In the genomic region with DNA sequence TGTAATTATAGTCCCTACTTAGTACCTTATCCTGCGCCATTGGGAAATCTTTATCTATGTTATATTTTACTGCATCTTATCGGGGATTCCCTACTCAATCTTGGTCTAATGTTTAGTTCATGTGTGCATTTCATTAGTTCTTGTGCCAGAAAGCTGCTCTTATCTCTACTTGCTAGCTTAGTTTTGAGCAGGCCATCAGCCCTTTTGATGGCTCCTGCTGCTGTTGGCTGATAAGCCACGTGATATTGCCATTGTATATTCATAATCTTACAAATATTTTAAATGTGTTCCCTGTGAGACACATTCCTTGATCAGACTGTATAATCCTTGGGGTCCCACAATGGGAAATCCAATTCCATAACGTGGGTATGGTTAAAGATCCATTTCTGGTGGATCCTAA, we compare ENCODE assay signal across 24 mouse cellular contexts. TPM values are rescaled to one million over a fixed set of nuclear protein-coding genes. Genes with fewer than 3 reads are reported as not detected.
DNase-seq lines count a peak whose midpoint lies in the region; ATAC-seq lines count a peak whose summit lies in the region.
"Had no signal": no experiment of that assay in that cellular context is flagged by ENCODE, and none has a peak within 500 bp of the region (broad histone marks: within the 10 kb centered on the region; RNA-seq: fewer than 3 reads in every experiment).

No protein-coding gene starts in this region.

- WGBS in liver, embryonic 13.5 days (ENCODE audit: insufficient replicate concordance), result 43% methylated on average over 4 of the region's 4 CpGs
- WGBS in liver, embryonic 11.5 days, result 67% methylated on average over 4 of the region's 4 CpGs
- WGBS in liver, embryonic 15.5 days (ENCODE audit: insufficient replicate concordance), result 27% methylated on average over 4 of the region's 4 CpGs
- 77% methylated on average over 4 of the region's 4 CpGs for WGBS in forebrain, embryonic 16.5 days

- peak; percentile 43; the same call in 1 of the 2 replicates for ATAC-seq in liver, embryonic 13.5 days (ENCODE audit: low read depth)
- no peak; the same call in 1 of the 2 replicates for ATAC-seq in liver, embryonic 11.5 days (replicated peaks; ENCODE audit: low FRiP score)
- peak; percentile 47 for ATAC-seq in liver, embryonic 15.5 days (ENCODE audit: insufficient read depth)
- peak; percentile 46; the same call in 1 of the 2 replicates for ATAC-seq in megakaryocyte progenitor cell, adult 5-6 weeks (replicated peaks; ENCODE audit: poor library complexity)
- no peak for ATAC-seq in forebrain, embryonic 16.5 days
- ATAC-seq: activated CD4-positive, CD25-positive, alpha-beta regulatory T cell, adult 4 months; forebrain, embryonic 15.5 days; hindbrain, embryonic 16.5 days had no signal

- no peak overlapping the region for H3K4me2 ChIP-seq in liver, embryonic 13.5 days
- H3K4me2 ChIP-seq in liver, embryonic 11.5 days, result no peak overlapping the region
- H3K4me2 ChIP-seq in liver, embryonic 15.5 days, result no peak overlapping the region
- no peak overlapping the region for H3K4me2 ChIP-seq in forebrain, embryonic 16.5 days (ENCODE audit: low read length)
- H3K4me2 ChIP-seq: forebrain, embryonic 15.5 days; heart, embryonic 11.5 days; hindbrain, embryonic 13.5 days had no signal

- H3K4me1 ChIP-seq in liver, embryonic 13.5 days (replicated peaks), result peaks cover 20% of the 10 kb centered on the region
- H3K4me1 ChIP-seq in liver, embryonic 11.5 days (replicated peaks; ENCODE audit: control insufficient read depth, insufficient read depth, low read length), result no peaks in the 10 kb centered on the region
- H3K4me1 ChIP-seq in liver, embryonic 15.5 days (replicated peaks), result peaks cover 15% of the 10 kb centered on the region
- H3K4me1 ChIP-seq in forebrain, embryonic 16.5 days (replicated peaks; ENCODE audit: control insufficient read depth, insufficient read depth, low read length), result no peaks in the 10 kb centered on the region
- H3K4me1 ChIP-seq: forebrain, embryonic 15.5 days; hindbrain, embryonic 10.5 days; hindbrain, embryonic 13.5 days had no signal

- H3K27ac ChIP-seq in liver, embryonic 13.5 days, result no peak overlapping the region
- no peak overlapping the region for H3K27ac ChIP-seq in liver, embryonic 11.5 days (ENCODE audit: low read depth, low read length)
- no peak overlapping the region for H3K27ac ChIP-seq in liver, embryonic 15.5 days (replicated peaks)
- no peak overlapping the region for H3K27ac ChIP-seq in forebrain, embryonic 16.5 days (ENCODE audit: low read length)
- H3K27ac ChIP-seq: forebrain, embryonic 15.5 days; gastrocnemius, adult 2 months; hindbrain, embryonic 10.5 days; hindbrain, embryonic 13.5 days had no signal

- no peak overlapping the region for H3K4me3 ChIP-seq in liver, embryonic 13.5 days (replicated peaks)
- H3K4me3 ChIP-seq in liver, embryonic 11.5 days (ENCODE audit: low read depth, low read length), result no peak overlapping the region
- no peak overlapping the region for H3K4me3 ChIP-seq in liver, embryonic 15.5 days (replicated peaks)
- H3K4me3 ChIP-seq in forebrain, embryonic 16.5 days (replicated peaks; ENCODE audit: low read length), result no peak overlapping the region
- H3K4me3 ChIP-seq: forebrain, embryonic 15.5 days; gastrocnemius, adult 2 months; hindbrain, embryonic 10.5 days; hindbrain, embryonic 13.5 days had no signal

- H3K27me3 ChIP-seq in liver, embryonic 13.5 days, result no peaks in the 10 kb centered on the region
- H3K27me3 ChIP-seq in liver, embryonic 11.5 days (replicated peaks; ENCODE audit: control insufficient read depth, insufficient read depth, low read length), result no peaks in the 10 kb centered on the region
- peaks cover 5% of the 10 kb centered on the region; the same call in 1 of the 2 replicates for H3K27me3 ChIP-seq in liver, embryonic 15.5 days
- H3K27me3 ChIP-seq in forebrain, embryonic 16.5 days (replicated peaks; ENCODE audit: control insufficient read depth, insufficient read depth, low read length), result no peaks in the 10 kb centered on the region
- H3K27me3 ChIP-seq: CH12.LX; forebrain, embryonic 15.5 days; hindbrain, embryonic 13.5 days had no signal

- H3K9ac ChIP-seq in liver, embryonic 13.5 days, result no peak overlapping the region
- no peak overlapping the region for H3K9ac ChIP-seq in liver, embryonic 11.5 days (ENCODE audit: low read depth, low read length)
- no peak overlapping the region for H3K9ac ChIP-seq in liver, embryonic 15.5 days
- H3K9ac ChIP-seq in forebrain, embryonic 16.5 days (replicated peaks; ENCODE audit: low read depth, low read length), result no peak overlapping the region
- H3K9ac ChIP-seq: forebrain, embryonic 15.5 days; hindbrain, embryonic 13.5 days had no signal

- no peaks in the 10 kb centered on the region for H3K36me3 ChIP-seq in liver, embryonic 13.5 days
- H3K36me3 ChIP-seq in liver, embryonic 11.5 days (ENCODE audit: control insufficient read depth, insufficient read depth, low read length), result no peaks in the 10 kb centered on the region
- no peaks in the 10 kb centered on the region for H3K36me3 ChIP-seq in liver, embryonic 15.5 days (replicated peaks)
- no peaks in the 10 kb centered on the region for H3K36me3 ChIP-seq in forebrain, embryonic 16.5 days (ENCODE audit: control insufficient read depth, insufficient read depth)
- H3K36me3 ChIP-seq: forebrain, embryonic 15.5 days; G1E; hindbrain, embryonic 10.5 days; hindbrain, embryonic 13.5 days had no signal

- peak; percentile 18 for DNase-seq in liver, embryonic 13.5 days
- no peak for DNase-seq in liver, embryonic 11.5 days (ENCODE audit: low spot score)
- no peak for DNase-seq in thymus, postnatal 36 days
- DNase-seq in MN1 (ENCODE audit: low spot score), result no peak
- DNase-seq: adrenal gland, adult 8-10 months; adrenal gland, postnatal 25 days; B cell, adult 2 months; cerebellum, adult 18-20 months; cerebellum, adult 9-10 months; cerebellum, postnatal 14 days; gastrocnemius, adult 2 months; gastrocnemius, postnatal 14 days; heart, adult 11 months had no signal

- no peaks in the 10 kb centered on the region for H3K9me3 ChIP-seq in liver, embryonic 13.5 days (replicated peaks)
- H3K9me3 ChIP-seq in liver, embryonic 11.5 days (ENCODE audit: control insufficient read depth, low read length), result no peaks in the 10 kb centered on the region
- H3K9me3 ChIP-seq in liver, embryonic 15.5 days (replicated peaks), result no peaks in the 10 kb centered on the region
- no peaks in the 10 kb centered on the region for H3K9me3 ChIP-seq in forebrain, embryonic 16.5 days (ENCODE audit: control insufficient read depth, low read length)
- H3K9me3 ChIP-seq: forebrain, embryonic 15.5 days; G1E; hindbrain, embryonic 10.5 days; hindbrain, embryonic 13.5 days had no signal

RNA-seq across cellular contexts. Expression of a gene that starts 35.1 kb away (rescaled TPM):
- polyA plus RNA-seq in liver, embryonic 13.5 days (2015; fragmentation: Nextera tagmentation; extraction: Ambion mirVana), result 7.6 and 9.4 TPM in 2 replicates
- 12.7 and 15.0 TPM in 2 replicates for polyA plus RNA-seq in liver, embryonic 11.5 days (2014; fragmentation: Nextera tagmentation; extraction: Ambion mirVana)
- polyA plus RNA-seq in liver, embryonic 15.5 days (2015; fragmentation: Nextera tagmentation; extraction: Ambion mirVana), result 7.8 and 8.3 TPM in 2 replicates
- 12.7 and 13.2 TPM in 2 replicates for total RNA-seq in megakaryocyte progenitor cell, adult 5-6 weeks (2015)
- 15.8 and 16.7 TPM in 2 replicates for total RNA-seq in megakaryocyte progenitor cell, adult 5-6 weeks (2017)
- polyA plus RNA-seq in forebrain, embryonic 16.5 days (2015; fragmentation: Nextera tagmentation; extraction: Ambion mirVana), result 8.5 and 9.0 TPM in 2 replicates

RNA-seq across cellular contexts. Expression of a gene that starts 36.8 kb away (rescaled TPM):
- 16.5 and 19.6 TPM in 2 replicates for polyA plus RNA-seq in liver, embryonic 13.5 days (2015; fragmentation: Nextera tagmentation; extraction: Ambion mirVana)
- polyA plus RNA-seq in liver, embryonic 11.5 days (2014; fragmentation: Nextera tagmentation; extraction: Ambion mirVana), result 20.8 and 26.9 TPM in 2 replicates
- polyA plus RNA-seq in liver, embryonic 15.5 days (2015; fragmentation: Nextera tagmentation; extraction: Ambion mirVana), result 16.3 and 17.3 TPM in 2 replicates
- total RNA-seq in megakaryocyte progenitor cell, adult 5-6 weeks (2015), result 29.2 and 31.6 TPM in 2 replicates
- 20.8 and 30.2 TPM in 2 replicates for total RNA-seq in megakaryocyte progenitor cell, adult 5-6 weeks (2017)
- polyA plus RNA-seq in forebrain, embryonic 16.5 days (2015; fragmentation: Nextera tagmentation; extraction: Ambion mirVana), result 5.4 and 6.2 TPM in 2 replicates

Comparison
In these comparisons a context has a peak if more than half of its experiments do, and no peak if none do; other contexts are left out.
1. ATAC-seq: peak in liver, embryonic 13.5 days (single experiment), liver, embryonic 15.5 days (single experiment) and megakaryocyte progenitor cell, adult 5-6 weeks (single experiment); none in liver, embryonic 11.5 days (single experiment) and forebrain, embryonic 16.5 days (single experiment).